Mouse (Mus musculus): ENCODE data around the gene Ndel1. TPM values are rescaled to one million over a fixed set of nuclear protein-coding genes. Genes with fewer than 3 reads are reported as not detected.
A peak's percentile ranks its signal among the peaks of the same experiment; 100 is the strongest.

Ndel1 gene
- polyA plus RNA-seq (2014; fragmentation: Nextera tagmentation; extraction: Ambion mirVana): 68.5 and 75.0 TPM in 2 replicates

DNA sequence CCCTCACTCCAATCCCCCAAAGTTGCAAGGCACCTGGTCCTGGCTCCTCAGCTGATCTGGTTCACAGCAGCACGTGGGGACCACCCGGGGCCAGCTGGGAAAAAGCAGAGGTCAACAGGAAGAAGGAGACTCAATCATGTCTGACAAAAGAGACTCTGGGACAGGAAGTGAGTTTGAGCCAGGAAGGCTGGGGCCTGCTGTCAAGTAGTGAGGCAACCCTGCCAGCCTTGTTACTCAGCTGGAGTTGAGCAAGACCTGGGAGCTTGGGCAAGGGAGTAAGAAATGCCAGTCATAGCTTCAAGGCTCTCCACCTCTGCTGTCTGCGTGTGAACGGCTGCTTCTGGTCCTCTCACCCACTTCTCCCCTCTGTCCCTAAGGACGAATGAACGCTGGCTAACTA lies at the start of gene Ndel1:
Gene Ndel1, minus strand, starts transcription at position 111 of the 400 bp plus-strand sequence.
- Histone ChIP-seq H3K36me3 (ENCODE audit: control insufficient read depth, insufficient read depth, low read length) (no peaks in the 10 kb centered on the region), H3K9ac (replicated peaks; ENCODE audit: low read depth, low read length) (no peak within 1 kb of the TSS), H3K4me2 (replicated peaks; ENCODE audit: low read depth, low read length) (no peak within 1 kb of the TSS), H3K9me3 (ENCODE audit: control insufficient read depth, low read depth, low read length) (no peaks in the 10 kb centered on the region), H3K4me3 (ENCODE audit: low read depth, low read length) (no peak within 1 kb of the TSS), H3K4me1 (ENCODE audit: control insufficient read depth, insufficient read depth, low read length) (0 out of 2 replicates have a peak, but pooled peaks cover 3% of the 10 kb centered on the region), H3K27me3 (ENCODE audit: control insufficient read depth, insufficient read depth, low read length) (no peaks in the 10 kb centered on the region), H3K27ac (ENCODE audit: low read length) (no peak within 1 kb of the TSS)
- no peak for ATAC-seq (ENCODE audit: insufficient number of reproducible peaks, insufficient read depth, low FRiP score, low read depth)
- 52% methylated on average over 6 of the region's 6 CpGs for WGBS

DNA sequence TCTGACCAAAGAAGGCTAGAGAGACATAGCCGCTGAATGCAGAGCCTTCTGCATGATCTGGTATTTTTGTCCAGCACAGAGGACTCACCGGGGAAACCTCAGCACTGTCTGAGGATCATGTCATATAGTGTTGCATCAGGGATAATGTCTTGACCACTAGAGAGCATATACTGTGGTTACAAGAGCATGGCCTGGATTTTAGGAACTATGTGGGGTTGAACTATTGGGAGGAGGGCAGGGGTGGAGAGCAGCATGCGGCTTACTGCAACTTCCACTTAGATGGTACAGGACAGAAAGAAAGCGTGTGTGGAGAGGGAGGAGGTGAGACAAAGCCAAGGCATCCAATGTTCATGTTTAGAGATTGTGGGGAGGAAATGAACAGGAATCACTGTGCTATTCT lies 42.9 kb upstream of the Ndel1 start:
- Histone ChIP-seq H3K4me1 (ENCODE audit: control insufficient read depth, insufficient read depth, low read length) (peaks cover 8% of the 10 kb centered on the region; the same call in 1 of the 2 replicates), H3K4me3 (ENCODE audit: low read depth, low read length) (no peak overlapping the region), H3K9ac (replicated peaks; ENCODE audit: low read depth, low read length) (no peak overlapping the region), H3K4me2 (replicated peaks; ENCODE audit: low read depth, low read length) (no peak overlapping the region), H3K9me3 (ENCODE audit: control insufficient read depth, low read depth, low read length) (no peaks in the 10 kb centered on the region), H3K27ac (ENCODE audit: low read length) (no peak overlapping the region), H3K36me3 (ENCODE audit: control insufficient read depth, insufficient read depth, low read length) (no peaks in the 10 kb centered on the region), H3K27me3 (ENCODE audit: control insufficient read depth, insufficient read depth, low read length) (no peaks in the 10 kb centered on the region)
- 89% methylated on average over 4 of the region's 4 CpGs for WGBS
- ATAC-seq (ENCODE audit: insufficient number of reproducible peaks, insufficient read depth, low FRiP score, low read depth): no peak

DNA sequence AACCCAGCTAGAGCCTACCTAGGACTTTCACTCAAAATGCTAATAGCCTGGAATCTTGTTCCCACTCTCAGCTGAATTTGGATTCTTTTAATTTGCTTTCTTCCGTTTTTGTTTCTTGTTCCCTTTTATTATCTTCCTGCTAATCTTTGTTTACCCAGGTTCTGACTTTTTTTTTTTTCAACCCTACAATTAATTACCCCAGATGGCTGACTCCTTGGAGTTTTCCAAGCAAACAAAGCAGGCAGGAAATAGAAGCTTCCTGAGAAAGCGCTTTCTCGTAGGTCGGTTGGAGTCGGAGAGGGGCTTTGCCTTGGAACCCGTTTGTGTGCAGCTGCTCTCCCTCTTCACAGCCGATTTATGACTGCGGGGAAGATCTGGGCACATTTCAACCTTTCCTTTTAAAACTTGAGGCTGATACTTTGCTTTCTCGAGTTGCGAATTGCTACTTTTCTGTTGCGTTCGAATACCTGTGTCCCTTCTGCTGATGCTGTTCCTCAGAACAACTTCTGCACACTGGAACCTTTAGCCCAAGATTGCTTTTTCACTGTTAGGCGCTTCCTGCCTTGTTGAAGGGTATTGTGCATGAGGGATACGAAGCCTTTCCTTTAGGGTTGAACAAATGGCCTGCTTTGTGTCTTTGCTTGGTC lies 40.0 kb upstream of the Ndel1 start:
- no peak for ATAC-seq (ENCODE audit: insufficient number of reproducible peaks, insufficient read depth, low FRiP score, low read depth)
- no peak overlapping the region; the same call in 1 of the 2 replicates for H3K9ac ChIP-seq (replicated peaks; ENCODE audit: low read depth, low read length)
- WGBS: 34% methylated on average over 14 of the region's 14 CpGs

DNA sequence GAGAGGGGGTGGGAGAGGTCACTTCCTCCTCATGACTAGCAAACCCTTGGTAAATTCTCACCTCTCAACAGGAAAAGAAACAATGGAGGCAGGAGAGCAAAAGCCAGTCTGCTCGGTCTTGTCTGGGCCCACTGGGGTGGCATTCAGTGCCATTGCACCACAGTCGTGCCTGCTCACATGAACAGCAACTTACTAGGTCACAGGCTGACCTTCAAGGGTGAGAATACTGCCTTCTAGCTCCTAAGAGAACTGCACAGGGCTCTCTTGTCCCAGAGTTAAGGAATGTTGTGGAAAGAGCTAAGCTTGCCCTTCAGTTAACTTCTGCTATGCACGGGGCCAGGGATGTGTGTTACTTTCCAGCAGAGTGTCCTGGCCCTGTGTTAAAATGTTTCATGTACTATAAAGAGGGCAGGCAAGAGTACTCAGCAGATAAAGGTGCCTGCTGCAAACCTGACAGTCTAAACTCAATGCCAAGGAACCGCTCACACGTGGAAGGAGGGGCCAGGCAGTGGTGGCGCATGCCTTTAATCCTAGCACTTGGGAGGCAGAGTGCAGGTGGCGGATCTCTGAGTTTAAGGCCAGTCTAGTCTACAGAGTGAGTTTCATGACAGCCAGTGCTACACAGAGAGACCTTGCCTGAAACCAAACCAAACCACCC lies 37.3 kb upstream of the Ndel1 start:
- Histone ChIP-seq H3K9me3 (ENCODE audit: control insufficient read depth, low read depth, low read length) (no peaks in the 10 kb centered on the region), H3K27ac (ENCODE audit: low read length) (no peak overlapping the region), H3K36me3 (ENCODE audit: control insufficient read depth, insufficient read depth, low read length) (peaks cover 20% of the 10 kb centered on the region), H3K4me1 (ENCODE audit: control insufficient read depth, insufficient read depth, low read length) (peaks cover 8% of the 10 kb centered on the region; the same call in 1 of the 2 replicates), H3K4me3 (ENCODE audit: low read depth, low read length) (no peak overlapping the region), H3K9ac (replicated peaks; ENCODE audit: low read depth, low read length) (no peak overlapping the region), H3K27me3 (ENCODE audit: control insufficient read depth, insufficient read depth, low read length) (no peaks in the 10 kb centered on the region), H3K4me2 (replicated peaks; ENCODE audit: low read depth, low read length) (no peak overlapping the region)
- WGBS: 38% methylated on average over 7 of the region's 7 CpGs
- no peak for ATAC-seq (ENCODE audit: insufficient number of reproducible peaks, insufficient read depth, low FRiP score, low read depth)

More for the DNA sequence above, 40.0 kb upstream of the Ndel1 start:
- H3K27ac ChIP-seq (ENCODE audit: low read length): peak overlapping the region; percentile 73
- no peak overlapping the region for H3K4me2 ChIP-seq (replicated peaks; ENCODE audit: low read depth, low read length)
- H3K36me3 ChIP-seq (ENCODE audit: control insufficient read depth, insufficient read depth, low read length): no peaks in the 10 kb centered on the region
- peaks cover 8% of the 10 kb centered on the region; the same call in 1 of the 2 replicates for H3K4me1 ChIP-seq (ENCODE audit: control insufficient read depth, insufficient read depth, low read length)
- H3K27me3 ChIP-seq (ENCODE audit: control insufficient read depth, insufficient read depth, low read length): no peaks in the 10 kb centered on the region
- H3K4me3 ChIP-seq (ENCODE audit: low read depth, low read length): no peak overlapping the region
- no peaks in the 10 kb centered on the region for H3K9me3 ChIP-seq (ENCODE audit: control insufficient read depth, low read depth, low read length)

DNA sequence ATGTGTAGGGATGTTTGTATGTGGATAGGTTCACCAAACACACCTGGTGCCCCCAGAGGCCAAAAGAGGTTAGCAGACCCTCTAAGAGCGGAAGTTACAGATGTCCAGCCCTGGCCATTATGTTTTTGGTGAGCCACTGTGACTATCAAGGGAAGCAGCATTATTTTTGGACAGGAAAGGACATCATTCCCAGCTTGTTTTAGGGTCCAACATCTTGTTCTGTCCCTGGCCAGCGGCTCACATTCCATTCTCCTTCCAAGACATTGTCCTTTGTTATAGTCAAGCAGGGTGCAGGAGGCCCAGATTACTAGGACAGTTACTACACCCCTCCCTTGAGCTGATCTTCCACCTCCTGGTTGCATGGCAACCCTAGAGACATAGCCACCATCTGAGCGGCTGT lies 35.6 kb upstream of the Ndel1 start:
- no peaks in the 10 kb centered on the region for H3K27me3 ChIP-seq (ENCODE audit: control insufficient read depth, insufficient read depth, low read length)
- no peak overlapping the region for H3K4me2 ChIP-seq (replicated peaks; ENCODE audit: low read depth, low read length)
- peaks cover 35% of the 10 kb centered on the region for H3K36me3 ChIP-seq (ENCODE audit: control insufficient read depth, insufficient read depth, low read length)
- ATAC-seq (ENCODE audit: insufficient number of reproducible peaks, insufficient read depth, low FRiP score, low read depth): no peak
- H3K9me3 ChIP-seq (ENCODE audit: control insufficient read depth, low read depth, low read length): no peaks in the 10 kb centered on the region
- no peak overlapping the region for H3K9ac ChIP-seq (replicated peaks; ENCODE audit: low read depth, low read length)
- 74% methylated on average over 3 of the region's 3 CpGs for WGBS
- 0 out of 2 replicates have a peak, but pooled peaks cover 8% of the 10 kb centered on the region for H3K4me1 ChIP-seq (ENCODE audit: control insufficient read depth, insufficient read depth, low read length)
- no peak overlapping the region for H3K27ac ChIP-seq (ENCODE audit: low read length)
- H3K4me3 ChIP-seq (ENCODE audit: low read depth, low read length): no peak overlapping the region

DNA sequence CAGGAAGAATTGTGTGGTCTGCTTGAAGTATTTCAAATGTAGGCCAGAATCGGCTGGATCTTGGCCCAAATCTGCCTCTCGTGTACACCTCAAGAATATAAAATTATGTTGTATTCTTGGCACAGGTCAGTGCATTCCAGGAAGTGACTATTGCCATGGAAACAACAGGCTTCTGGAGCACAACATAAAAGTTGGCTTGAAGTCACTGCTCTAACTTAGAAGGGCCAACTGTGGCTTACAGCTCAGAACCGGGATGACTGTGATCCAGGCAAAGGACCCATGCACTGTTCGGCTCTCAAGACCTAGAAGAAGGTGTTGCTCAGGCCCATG lies 34.8 kb upstream of the Ndel1 start:
- peaks cover 35% of the 10 kb centered on the region for H3K36me3 ChIP-seq (ENCODE audit: control insufficient read depth, insufficient read depth, low read length)
- WGBS: 67% methylated on average over 4 of the region's 4 CpGs
- no peak overlapping the region for H3K4me2 ChIP-seq (replicated peaks; ENCODE audit: low read depth, low read length)
- no peak for ATAC-seq (ENCODE audit: insufficient number of reproducible peaks, insufficient read depth, low FRiP score, low read depth)
- H3K4me3 ChIP-seq (ENCODE audit: low read depth, low read length): no peak overlapping the region
- no peak overlapping the region for H3K9ac ChIP-seq (replicated peaks; ENCODE audit: low read depth, low read length)
- 0 out of 2 replicates have a peak, but pooled peaks cover 2% of the 10 kb centered on the region for H3K4me1 ChIP-seq (ENCODE audit: control insufficient read depth, insufficient read depth, low read length)
- no peaks in the 10 kb centered on the region for H3K27me3 ChIP-seq (ENCODE audit: control insufficient read depth, insufficient read depth, low read length)
- H3K9me3 ChIP-seq (ENCODE audit: control insufficient read depth, low read depth, low read length): no peaks in the 10 kb centered on the region
- H3K27ac ChIP-seq (ENCODE audit: low read length): no peak overlapping the region

DNA sequence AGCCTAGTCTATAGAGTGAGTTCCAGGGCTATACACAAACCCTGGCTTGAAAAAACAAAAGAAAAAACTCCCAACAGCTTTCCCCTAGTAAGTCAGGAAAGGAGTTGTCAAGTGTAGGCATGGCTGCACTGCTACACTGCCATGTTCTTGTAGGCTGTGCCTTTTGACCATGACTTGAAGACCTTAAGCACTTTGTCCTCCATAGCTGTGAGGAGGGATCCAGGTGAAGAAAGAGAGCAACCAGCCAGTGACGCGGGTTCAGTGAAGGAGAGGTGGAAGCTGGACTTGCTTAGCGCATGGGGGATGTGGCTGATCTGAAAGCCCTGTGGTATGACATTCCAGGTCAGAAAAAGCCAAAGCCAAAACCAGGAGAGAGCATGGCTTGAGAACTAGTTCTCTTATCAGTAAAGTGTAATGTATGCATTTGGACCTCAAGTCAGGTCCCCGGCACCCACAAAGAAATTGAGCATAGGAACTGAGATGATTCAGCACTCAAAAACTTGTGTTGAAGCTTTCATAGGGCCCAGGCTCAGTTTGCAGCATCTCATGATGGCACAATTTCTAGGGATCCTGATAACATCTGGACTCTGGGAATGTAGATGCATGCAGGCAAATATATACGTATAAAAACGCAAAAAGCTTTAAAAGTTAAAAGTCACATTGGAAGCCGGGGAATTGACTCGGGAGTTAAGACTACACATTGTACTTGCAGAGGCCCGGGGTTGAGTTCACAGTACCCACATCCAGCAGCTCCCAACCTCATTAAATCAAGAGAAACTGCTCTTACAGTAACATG lies 34.2 kb upstream of the Ndel1 start:
- peaks cover 35% of the 10 kb centered on the region for H3K36me3 ChIP-seq (ENCODE audit: control insufficient read depth, insufficient read depth, low read length)
- no peak overlapping the region for H3K4me2 ChIP-seq (replicated peaks; ENCODE audit: low read depth, low read length)
- H3K4me3 ChIP-seq (ENCODE audit: low read depth, low read length): no peak overlapping the region
- H3K27me3 ChIP-seq (ENCODE audit: control insufficient read depth, insufficient read depth, low read length): no peaks in the 10 kb centered on the region
- no peak for ATAC-seq (ENCODE audit: insufficient number of reproducible peaks, insufficient read depth, low FRiP score, low read depth)
- 0 out of 2 replicates have a peak, but pooled peaks cover 2% of the 10 kb centered on the region for H3K4me1 ChIP-seq (ENCODE audit: control insufficient read depth, insufficient read depth, low read length)
- 85% methylated on average over 9 of the region's 9 CpGs for WGBS
- H3K9ac ChIP-seq (replicated peaks; ENCODE audit: low read depth, low read length): no peak overlapping the region
- H3K27ac ChIP-seq (ENCODE audit: low read length): no peak overlapping the region
- H3K9me3 ChIP-seq (ENCODE audit: control insufficient read depth, low read depth, low read length): no peaks in the 10 kb centered on the region

DNA sequence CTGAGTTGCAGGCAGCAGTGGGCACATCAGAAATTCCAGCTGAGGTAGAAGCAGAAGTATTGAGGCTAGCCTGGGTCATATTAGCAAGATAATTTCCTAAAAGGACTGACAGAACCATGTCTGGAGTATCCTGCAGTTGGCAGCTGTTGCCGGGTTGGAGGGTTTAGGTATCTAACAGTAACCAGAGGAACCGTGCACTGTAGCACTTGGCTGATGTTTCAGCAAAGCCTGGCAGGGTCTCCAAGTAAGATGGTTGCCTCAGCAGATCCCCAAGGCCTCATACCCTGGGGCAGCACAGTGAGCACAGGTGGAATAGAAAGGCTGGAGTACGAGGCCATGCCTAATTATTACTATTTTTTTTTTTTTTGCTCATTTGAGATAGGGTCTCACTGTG lies 33.5 kb upstream of the Ndel1 start:
- Histone ChIP-seq H3K4me2 (replicated peaks; ENCODE audit: low read depth, low read length) (no peak overlapping the region), H3K36me3 (ENCODE audit: control insufficient read depth, insufficient read depth, low read length) (peaks cover 35% of the 10 kb centered on the region), H3K27me3 (ENCODE audit: control insufficient read depth, insufficient read depth, low read length) (no peaks in the 10 kb centered on the region), H3K4me1 (ENCODE audit: control insufficient read depth, insufficient read depth, low read length) (0 out of 2 replicates have a peak, but pooled peaks cover 2% of the 10 kb centered on the region), H3K4me3 (ENCODE audit: low read depth, low read length) (no peak overlapping the region), H3K27ac (ENCODE audit: low read length) (no peak overlapping the region), H3K9me3 (ENCODE audit: control insufficient read depth, low read depth, low read length) (no peaks in the 10 kb centered on the region), H3K9ac (replicated peaks; ENCODE audit: low read depth, low read length) (no peak overlapping the region)
- no peak for ATAC-seq (ENCODE audit: insufficient number of reproducible peaks, insufficient read depth, low FRiP score, low read depth)
- WGBS: 89% methylated on average over 3 of the region's 3 CpGs
